Mouse (Mus musculus) E14TG2a.4 (cell line): ENCODE measurements around the gene Sbno2.

ENCODE experiments used
- CTCF ChIP-seq: conservative IDR thresholded peaks from 2 replicates; pipeline ENCODE4 v1.5.1; 2014; ENCODE audit warnings: low read length
- NANOG ChIP-seq: IDR thresholded peaks from 2 replicates; pipeline ENCODE4 v1.6.1; 2014; ENCODE audit warnings: borderline replicate concordance, low read length, mixed read lengths
- POU5F1 ChIP-seq: IDR thresholded peaks from 2 replicates; pipeline ENCODE4 v1.6.1; 2014; ENCODE audit warnings: low read length, borderline replicate concordance

GRCm38 (mm10) chr10:80100982-80101381 is 4.4 kb downstream of the Sbno2 start:
- no peak for TF ChIP-seq CTCF
- no peak for TF ChIP-seq POU5F1
- no peak for TF ChIP-seq NANOG
